Mouse (Mus musculus) large intestine, adult 2 months (tissue): ENCODE measurements around the gene Lhx8. TPM values are rescaled to one million over a fixed set of nuclear protein-coding genes. Genes with fewer than 3 reads are reported as not detected.

Source experiments
- DNase-seq: peaks from one replicate; pipeline ENCODE4 v3.0.0-alpha.2; 2012; ENCODE audit warnings: low read depth, low spot score
- WGBS: fragments of 180-500 bp; shearing (Covaris S2); methylation state at CpG from one replicate; pipeline ENCODE4 v1.1.7; 2018; 5-methylcytosine and 5-hydroxymethylcytosine counted together
- polyA plus RNA-seq: library from polyadenylated mRNA; depleted of rRNA; stranded (reverse); fragments of >200 nt; gene quantifications from 2 replicates; pipeline ENCODE4 v1.2.3, GENCODE M21; 2012; rRNA removed

Gene Lhx8
- polyA plus RNA-seq: not detected in 2 replicates

DNA sequence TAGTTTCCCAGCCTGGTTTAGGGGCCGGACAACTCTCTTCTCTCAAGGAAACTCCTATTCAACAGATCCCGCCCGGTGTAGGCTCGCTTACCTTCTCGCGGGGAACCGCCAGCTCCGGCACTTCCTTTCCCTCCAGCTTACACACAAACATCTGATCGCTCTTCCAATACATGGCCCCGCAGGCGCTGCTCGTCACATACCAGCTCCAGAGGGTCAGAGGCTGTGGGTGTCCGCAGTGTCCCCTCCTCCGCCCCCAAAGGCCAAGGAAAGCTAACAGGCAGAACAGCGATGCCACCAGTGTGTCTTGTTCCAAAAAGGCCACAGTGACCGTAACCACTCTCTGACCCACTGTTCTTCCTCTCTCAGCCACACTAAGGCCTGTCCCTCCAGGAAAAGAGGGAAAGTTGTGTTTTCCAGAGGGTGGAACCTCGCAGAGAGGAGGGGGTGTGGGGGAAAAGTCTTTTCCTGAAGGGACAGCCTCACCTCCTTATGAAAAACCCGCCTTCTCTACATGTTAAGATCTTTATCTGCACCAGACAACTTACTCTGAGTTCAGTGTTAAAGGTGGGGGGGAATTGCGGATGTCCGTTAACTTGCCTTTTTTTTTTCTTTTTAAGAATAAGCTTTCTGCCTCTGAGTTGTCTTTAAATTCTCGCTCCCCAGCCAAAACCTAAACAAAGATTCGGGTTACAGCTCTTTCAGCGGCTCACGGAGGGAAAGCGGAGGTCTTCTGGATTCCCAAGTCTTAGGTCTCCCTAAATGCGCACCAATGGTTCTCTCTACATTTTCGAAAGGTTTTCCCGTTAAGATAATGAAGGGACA, at the start of gene Lhx8:
Lhx8 (minus strand) TSS at position 479 of the 822 bp plus-strand sequence.
- DNase-seq: no peak
- 6% methylated on average over 28 of the region's 28 CpGs for WGBS

DNA sequence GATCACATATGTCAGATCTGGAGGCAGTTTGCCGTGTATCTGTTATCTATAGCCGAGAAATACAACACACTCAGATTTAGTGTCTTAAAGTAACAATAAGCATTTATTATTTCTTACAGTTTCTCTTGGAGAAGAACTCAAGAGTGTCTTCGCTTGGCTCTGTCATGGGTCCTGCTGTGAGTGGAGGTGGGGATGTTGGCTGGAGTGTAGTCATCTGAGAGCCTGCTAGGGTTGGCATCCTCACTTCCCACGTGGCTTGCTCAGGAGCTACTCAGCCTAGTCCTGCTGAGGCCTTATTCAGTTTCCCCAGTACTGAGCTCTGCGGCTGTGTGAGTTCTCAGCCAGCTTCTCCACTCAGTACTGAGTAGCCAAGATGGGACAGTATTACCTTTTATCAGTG, 43.1 kb upstream of the Lhx8 start:
- 67% methylated on average over 5 of the region's 5 CpGs for WGBS
- DNase-seq: no peak

DNA sequence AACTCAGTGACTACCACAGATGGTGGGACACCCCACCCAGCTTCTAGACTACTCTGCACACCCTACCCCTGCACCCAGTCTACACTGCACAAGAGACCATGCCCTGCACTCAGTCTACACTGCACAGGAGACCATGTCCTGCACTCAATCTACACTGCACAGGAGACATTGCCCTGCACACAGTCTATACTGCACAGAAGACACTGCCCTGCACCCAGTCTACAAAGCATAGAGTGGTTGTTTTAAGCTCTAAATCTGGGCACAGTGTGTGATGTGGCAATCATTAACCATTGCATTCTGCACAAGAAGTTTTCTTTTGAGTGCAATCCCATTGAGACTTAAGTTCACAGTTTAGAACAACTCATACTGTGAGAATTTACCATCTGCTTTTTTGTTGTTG, 42.2 kb upstream of the Lhx8 start:
- no peak for DNase-seq

DNA sequence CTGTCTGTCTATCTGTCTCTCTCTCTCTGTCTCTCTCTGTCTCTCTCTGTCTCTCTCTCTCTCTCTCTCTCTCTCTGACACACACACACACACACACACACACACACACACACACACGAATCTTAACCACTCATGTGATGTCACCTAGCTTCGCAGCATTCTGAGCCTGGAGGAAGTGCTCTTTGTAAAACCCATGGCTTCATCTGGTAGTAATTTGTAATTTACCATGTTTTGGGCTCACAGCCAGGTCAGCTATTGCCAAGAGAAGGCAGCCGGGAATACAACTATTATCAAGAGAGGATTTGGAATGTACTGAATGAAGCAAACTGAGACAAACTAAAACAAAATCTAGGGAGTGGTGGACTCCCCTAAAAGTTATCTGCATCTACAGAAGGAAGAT, 36.9 kb upstream of the Lhx8 start:
- 49% methylated on average over 3 of the region's 3 CpGs for WGBS

DNA sequence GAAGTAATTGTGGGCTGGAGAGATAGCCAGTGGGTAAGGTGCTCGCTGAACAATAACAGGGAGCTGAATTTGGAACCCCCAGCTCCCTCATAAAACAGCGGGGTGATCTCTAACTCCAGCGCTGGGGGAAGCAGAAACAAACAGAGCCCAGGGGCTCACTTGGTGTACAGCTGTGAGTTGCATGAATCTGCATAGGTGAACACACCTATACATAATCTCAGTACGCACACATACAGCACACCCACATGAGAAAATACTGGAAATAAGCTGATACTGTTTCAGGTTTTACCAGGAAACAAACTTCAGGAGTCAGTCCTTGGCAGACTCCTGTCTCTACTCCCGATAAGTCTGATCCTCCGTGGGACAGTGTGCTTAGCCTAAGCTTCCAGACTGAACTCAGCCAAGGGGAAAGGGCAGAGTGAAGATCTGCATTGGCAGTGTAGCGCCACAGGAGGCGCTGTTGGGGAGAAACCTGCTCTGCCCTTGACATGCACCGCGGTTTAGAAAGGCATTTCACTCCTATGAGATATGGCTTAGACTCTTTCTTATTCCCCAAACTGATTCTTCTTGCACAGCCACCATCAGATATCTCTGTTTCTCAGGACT, 34.2 kb upstream of the Lhx8 start:
- WGBS: 20% methylated on average over 10 of the region's 10 CpGs
- DNase-seq: no peak

More for the DNA sequence above, 36.9 kb upstream of the Lhx8 start:
- DNase-seq: no peak

DNA sequence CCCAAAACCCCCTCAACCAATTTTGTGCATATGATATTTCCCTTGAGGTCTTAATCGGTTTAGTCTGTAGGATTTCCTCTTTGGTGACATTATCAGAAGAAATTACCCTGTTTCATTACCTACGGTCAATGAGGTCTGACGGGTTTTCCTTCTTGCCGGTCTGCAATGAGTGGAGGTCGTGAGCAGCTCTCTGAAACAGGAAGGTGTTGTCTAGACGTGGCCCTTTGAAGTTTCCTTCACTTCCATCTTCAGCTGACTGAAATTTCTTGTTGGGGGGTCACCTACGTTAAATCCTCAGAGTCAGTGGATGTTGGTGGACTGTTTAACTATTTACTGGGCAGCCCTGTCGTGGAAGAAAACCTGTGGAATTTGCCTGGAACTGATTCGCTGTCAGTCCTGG, 33.0 kb upstream of the Lhx8 start:
- 56% methylated on average over 9 of the region's 9 CpGs for WGBS
- DNase-seq: no peak

DNA sequence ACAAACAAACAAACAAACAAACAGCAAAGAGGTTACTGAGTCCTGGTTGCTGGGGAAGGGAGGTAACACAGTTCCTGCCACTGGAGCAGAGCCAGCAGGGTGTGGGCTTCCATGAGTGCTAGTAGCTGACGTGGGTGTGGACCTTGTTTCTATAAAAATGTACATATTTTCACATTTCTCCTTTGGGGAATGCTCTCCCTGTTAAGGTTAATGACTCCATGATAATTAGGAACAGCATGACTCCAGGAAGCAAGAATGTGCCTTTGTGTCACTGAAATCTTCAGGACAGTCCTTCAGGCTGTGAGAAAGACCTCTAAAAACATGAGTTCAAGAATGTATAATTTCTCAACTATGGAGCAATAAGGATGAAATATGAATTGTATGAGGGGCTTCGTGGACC, 28.8 kb upstream of the Lhx8 start:
- DNase-seq: no peak
- WGBS: 51% methylated on average over 2 of the region's 2 CpGs

DNA sequence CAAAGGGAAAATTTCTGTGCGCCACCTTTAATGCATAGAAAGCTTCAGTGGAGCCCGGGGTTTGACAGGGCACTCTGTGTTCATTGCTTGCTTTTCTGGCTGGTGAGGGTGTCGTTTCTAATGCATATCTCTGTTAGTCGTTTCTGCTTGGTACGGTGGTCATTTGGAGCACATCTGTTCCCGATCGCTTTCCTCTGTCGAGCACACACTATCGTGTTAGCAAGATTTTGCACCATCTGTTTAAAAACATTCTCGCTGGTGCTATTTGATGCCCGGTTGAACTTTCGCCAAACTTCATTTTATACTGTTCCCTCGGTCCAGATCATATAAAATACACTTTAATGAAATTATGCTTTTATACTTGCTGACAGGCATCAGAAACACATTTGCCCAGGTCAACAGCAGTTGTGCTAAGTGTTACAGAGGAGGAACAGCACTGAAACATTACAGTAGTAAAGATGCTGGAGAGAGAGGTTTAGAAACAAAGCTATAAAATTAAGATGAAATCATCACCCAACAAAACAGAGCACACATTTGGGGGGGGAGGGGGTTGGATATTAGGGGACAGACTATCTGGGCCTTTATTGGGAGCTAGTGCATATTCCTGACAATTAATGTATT, 9.9 kb upstream of the Lhx8 start:
- 73% methylated on average over 13 of the region's 13 CpGs for WGBS
- DNase-seq: no peak

DNA sequence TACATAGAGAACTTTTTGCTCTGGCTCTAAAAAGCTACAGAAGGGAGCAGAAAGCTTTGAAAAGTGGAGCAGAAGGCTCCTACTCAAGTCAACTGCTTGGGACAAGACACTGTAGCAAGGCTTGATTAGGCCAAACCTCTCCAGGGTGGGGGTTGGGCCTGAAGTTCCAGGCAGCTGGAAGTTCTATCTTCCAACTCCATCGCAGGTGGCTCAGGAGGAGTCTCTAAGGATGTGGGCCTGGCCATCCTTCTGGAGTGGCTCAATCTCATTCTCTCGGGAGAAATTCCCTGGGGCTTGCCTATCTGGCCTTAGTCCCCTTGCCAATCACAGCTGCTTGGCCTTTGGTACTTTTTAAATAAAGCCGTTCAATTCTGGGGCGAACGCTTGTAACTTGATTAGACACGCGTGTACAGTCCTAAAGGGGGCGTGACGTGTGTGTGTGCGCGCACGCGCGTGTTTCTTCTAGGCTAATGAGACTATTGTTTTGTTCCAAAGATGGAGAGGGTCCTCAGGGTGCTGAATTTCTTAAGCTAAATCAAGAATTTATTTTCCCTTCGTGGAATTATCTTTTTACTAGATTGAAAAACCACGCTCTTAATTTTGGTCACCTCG, 9.3 kb upstream of the Lhx8 start:
- no peak for DNase-seq
- 89% methylated on average over 17 of the region's 17 CpGs for WGBS

DNA sequence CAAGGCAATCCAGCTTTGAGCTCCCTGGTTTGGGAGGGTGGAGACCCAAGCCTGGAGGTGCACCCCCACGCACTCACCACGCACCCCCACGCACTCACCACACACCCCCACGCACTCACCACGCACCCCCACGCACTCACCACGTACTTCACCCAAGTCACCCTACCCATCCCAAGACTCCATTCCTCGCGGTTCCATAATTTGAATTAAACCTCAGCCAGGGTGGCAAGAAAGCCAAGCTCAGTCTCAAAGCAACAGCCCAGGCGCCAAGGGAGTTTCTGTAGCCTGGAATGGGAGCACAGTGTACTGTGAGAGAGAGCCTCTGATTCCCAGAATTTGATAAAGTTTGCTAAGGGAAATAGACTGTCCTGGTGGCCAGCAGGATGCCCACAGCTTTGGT, 4.3 kb upstream of the Lhx8 start:
- 3% methylated on average over 10 of the region's 10 CpGs for WGBS
- no peak for DNase-seq

DNA sequence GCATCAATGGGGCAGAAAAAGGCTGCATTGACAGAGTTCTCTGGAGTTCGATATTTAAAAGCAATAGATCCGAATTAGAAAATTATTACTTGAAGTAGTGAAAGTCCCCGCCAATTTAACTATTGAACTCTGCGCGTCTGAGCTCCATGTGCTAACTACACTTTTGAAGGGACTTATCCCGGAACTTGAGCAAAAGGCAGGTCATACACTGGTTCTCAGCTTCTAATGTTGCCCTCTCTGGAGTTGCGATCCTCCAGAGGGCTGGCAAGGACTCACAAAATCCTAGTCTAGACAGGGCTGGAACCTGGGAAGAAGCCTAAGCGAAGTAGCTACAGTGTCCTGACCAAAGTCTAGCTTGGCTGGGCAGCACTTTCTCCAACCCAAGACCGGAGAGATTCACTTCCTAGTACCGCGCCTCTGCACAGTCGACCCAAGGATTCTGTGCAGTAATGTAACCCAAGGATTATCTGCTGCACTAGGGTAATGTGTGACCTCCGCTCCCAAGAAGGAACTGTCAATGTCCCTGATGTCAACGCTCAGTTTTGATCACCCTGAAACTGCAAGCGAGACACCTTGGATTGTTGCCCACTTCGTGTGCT, 3.0 kb upstream of the Lhx8 start:
- 5% methylated on average over 16 of the region's 16 CpGs for WGBS
- no peak for DNase-seq

DNA sequence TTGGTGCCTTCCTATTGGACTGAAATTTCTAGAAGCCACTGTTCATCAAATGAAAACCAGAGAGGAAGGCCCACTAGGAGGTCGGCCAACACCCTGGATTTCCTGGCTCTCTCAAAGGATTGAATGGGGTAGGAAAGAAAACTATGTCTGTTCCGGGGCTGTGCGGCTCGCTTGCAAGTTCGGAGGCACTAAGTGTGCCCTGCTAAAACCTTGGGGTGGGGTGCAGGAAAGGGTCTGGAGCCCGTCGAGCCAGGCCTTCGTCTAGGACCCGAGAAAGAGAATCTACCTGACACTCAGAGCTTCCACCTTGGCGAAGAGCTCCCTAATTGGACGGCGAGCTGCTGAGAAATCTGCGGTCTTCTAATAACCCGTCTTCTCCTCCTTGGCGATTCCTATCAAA, 2.5 kb upstream of the Lhx8 start:
- WGBS: 4% methylated on average over 15 of the region's 15 CpGs
- DNase-seq: no peak

DNA sequence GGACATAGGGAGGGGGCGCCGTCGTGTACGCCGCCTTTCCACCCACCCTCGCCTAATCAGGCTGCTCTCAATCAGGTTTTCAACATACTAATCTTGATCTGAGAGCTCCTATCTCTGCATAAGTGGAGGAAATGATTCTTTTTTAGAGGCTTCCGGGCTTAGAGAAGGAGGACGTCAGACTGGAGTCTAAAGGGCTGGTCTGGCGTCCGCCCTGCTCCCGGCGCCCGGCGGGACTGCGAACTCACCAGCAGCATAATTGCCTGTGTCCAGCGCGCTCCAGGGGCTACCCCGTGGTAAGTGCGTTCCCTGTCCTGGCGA, 1.7 kb upstream of the Lhx8 start:
- WGBS: 3% methylated on average over 20 of the region's 20 CpGs
- DNase-seq: no peak

DNA sequence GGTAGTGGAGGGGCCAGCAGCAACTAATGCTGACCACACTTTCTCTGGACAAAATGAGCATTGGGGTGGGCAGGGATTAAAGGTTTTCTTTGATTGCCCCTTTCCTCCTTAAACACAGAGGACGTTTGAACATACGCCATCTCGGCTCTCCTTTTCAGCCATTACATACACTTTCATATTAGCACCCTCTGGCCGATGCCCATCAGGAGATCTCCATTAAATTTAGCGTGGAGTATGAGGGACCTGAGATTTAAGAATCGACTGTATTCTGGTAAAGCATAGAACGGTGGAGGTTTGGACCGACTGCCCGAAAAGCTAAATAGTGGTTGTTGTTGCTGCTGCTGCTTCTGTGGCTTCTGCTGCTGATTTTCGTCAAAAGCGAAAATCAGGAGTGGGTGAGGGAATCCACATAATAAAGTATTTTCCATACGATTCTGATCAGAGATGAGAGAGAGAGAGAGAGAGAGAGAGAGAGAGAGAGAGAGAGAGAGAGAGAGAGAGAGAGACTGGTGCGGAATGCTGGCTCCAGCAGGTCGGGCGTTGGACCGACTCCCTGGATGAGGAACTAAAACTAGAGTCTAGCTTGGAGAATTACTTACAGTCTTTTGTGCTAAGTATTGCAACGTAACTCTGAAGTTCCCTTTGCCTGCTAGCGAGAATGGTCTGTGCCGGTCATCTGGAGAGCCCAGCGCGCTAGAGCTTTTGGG, 1.2 kb upstream of the Lhx8 start:
- DNase-seq: no peak
- 8% methylated on average over 21 of the region's 21 CpGs for WGBS

DNA sequence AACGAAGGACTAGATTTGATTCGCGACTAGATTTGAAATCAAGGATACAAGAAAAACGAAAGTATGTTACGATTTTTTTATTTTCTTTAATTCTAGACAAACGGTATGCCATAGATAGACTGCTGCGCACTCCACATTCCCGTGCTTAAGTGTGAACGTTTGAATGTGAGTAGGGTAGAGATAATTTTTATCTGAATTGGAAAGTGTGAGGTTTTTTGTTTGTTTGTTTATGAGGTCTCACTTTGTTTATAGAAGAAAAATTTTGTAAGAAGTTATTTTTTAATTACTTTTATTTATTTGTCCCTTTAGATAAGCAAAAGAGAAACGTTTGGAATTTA, 513 bp upstream of the Lhx8 start:
- 5% methylated on average over 10 of the region's 10 CpGs for WGBS
- no peak for DNase-seq

DNA sequence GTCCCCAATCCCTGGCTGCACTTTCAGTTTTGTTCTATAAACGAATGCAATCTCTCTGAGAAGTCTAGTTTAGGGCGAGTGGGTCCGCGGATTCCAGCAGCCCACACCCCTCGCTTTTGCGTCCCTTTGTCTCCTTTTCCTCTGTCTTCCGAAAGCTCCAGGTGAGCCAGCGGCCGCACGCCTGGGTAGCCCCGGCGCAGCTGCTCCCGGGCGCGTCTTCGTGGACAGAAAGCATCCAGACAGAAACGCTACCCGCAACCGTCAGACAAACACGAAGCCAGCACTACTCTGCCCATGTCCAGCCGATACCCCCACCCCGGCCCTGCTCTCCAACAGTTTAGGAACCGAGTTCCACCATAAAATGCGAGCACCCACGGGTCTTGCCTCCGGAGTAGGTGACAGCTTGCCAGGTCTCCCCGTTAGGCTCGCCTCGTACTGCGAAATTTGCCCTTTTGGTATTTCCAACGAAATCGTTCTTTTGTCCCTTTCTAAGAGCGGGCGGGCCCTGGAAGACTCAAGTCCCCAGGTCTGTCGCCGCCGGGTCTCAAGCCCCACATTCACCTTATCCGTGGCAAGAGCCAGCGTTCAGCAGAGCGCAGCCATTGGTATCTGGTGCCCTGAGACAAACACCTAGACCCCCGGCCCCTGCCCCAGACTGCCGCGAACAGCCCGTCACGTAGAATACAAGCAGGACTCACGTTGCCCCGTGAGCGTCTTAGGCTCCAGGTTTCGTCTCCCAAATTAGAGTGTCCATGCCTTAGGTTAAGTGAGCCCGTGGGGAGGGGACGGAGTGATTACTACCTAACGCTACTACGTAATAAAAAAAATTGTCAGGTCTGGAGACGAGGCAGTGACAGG, 907 bp downstream of the Lhx8 start:
- 4% methylated on average over 54 of the region's 54 CpGs for WGBS
- DNase-seq: no peak

DNA sequence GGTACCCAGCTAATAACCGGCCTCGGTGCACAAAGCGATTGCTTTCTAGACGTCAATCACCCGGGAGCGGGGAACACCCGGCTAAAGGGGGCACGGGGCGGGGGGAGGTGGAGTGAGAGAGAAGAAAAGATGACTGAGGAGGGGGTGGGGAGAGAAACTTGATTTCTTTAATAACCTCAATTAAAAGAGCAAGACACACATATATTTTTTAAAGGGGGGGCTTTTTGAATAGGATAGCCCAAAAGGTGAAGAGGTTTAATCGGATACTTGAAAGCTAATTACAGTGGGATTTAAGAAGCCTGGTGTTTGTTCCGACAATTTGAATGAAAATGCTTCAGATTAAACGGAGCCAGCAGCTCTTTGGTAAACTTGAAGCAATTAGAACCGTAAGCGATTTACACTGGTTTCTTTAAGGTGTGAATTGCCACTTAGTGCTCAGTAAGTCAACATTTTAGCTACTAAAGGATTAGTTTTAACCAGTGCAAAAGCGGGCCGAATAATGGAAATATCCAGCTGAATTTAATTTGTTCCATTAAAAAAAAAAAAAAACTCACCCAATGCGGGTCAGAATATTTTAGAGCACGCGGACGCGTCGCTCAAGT, 1.6 kb downstream of the Lhx8 start:
- DNase-seq: no peak
- 3% methylated on average over 22 of the region's 22 CpGs for WGBS

DNA sequence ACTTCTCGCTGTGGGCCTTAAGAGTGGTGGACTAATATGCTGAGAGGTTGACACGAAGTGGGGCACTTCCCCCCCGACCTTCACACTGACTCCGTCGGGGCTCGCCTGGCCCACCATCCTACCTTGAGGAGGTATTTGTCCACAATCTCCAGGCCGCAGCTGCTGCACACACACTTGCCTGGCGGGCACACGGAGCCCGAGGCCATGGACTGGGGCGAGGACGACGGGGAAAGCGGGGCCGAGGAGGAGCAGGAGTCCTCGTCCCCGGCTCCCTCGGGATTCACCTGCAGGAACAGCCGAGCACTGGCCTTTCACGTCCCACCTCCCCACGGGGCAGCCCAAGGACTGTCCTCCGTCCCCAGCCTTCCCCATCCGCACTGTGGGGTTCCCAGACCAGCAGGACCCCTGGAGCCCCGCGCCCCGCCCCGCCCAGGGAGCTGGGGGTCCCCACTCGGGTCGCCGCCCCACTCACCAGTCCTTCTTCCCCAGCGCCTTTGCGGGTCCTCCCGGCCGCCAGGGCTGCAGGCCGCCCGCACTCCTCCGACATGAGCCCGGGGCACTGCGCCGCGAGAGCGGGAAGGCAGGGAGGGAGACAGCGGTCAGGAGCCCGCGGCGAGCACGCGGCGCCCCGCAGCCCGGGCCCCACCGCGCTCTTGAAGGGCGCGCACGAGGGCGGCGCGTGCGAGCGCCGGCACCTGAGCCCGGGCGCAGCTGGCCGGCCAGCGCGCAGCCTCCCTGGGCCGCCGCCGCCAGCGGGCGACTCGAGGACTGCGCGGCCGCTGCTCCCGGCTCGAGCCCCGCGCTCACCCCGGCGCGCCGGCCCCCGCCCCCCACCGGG, 2.4 kb downstream of the Lhx8 start:
- 4% methylated on average over 86 of the region's 86 CpGs for WGBS
- no peak for DNase-seq
